Mouse (Mus musculus) T-helper 1 cell (primary cell): ENCODE measurements at regions not wholly inside any gene's neighbourhood (a gene's known extent, or its start where the extent isn't known, plus 50 kb on each side); places are given as distances from the start of the nearest gene placed in this dataset.

Source experiments
- in situ Hi-C: fragments of 300-600 bp; cut with MboI, MseI; formaldehyde crosslinking; loops from one replicate; pipeline ENCODE4 v1.15.1; 2025; ENCODE audit warnings: high pct_unique_total_duplicates

DNA sequence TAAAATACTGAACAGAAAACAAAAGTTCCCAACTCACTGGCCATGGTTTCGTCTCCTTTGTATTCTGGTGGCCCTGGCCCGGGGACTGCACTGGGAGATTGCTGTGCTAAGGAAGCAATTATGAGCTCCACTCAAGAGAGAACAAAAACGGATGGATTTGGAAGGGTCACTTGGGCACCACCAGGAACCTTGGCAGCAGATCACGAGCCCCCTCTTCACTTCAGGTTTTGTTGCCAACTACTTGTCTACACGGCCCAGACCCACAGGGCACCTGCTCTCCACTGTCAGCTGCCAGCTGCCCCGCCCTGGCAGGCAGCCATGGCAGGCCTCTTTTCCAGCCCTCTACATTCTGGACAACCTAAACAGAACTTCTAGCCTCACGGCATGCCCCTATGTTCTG, 199.8 kb upstream of the Klf14 start:
- in situ Hi-C loops, result loop anchor here (10.0 kb wide), 1 partner anchor 464 kb away; the partner anchor contains the start of gene Cep41

DNA sequence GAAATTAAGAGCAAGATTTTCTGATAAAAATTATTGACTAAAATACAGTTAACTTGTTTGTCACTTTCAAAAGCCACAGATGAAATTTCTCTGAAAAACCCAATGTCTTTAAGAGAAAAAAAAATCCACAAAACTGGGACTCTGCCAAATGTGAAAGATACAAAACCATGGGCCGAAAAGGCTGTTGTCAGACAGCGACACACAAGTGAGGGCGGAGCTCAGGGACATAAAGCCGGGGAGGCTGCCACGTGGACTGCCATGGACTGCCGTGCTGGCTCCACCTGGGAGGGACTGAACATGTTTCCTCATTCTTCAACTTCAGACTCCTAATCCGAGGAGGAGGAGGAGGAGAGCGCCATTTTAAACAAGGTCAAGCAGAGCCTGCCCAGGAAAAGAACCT, 200.4 kb upstream of the Klf14 start:
- in situ Hi-C loops, result loop anchor here (10.0 kb wide), 1 partner anchor 464 kb away; the partner anchor contains the start of gene Cep41

DNA sequence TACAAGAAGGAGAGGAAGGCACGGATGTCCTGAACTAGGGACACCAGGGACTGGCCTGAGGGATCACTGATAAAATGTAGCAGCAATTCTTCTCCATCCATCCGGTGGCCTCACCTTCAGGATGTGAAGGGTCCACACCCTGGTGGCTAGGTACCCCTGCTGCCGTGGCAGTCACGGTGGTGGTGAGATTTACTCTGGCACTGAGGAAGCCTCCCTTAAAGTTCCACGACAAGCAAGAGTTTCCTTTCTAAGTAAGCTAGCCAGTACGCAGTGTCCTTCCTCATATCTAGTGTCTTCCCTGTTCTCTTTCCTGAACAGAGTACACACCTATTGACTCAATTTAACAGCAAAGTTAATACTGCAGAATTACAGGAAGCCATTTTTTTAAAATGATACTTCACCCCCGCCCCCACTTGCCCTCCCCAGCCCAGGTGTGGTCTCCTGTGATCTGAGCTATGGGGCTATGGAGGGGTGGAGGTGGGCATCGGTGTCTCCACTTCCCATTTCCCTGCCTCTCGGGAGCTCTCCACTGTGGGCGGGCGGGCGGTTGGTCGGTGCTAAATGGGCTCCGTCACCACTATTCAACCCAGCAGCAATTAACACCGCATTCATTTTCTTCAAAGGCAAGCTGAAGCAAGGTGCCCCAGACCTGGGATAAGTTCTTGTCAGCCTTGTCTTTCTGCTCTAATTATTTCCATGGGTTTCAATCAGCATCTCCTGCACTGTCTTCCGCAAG, 201.2 kb upstream of the Klf14 start:
- in situ Hi-C loops, result loop anchor here (10.0 kb wide), 1 partner anchor 465 kb away; the partner anchor contains the start of gene Cep41

DNA sequence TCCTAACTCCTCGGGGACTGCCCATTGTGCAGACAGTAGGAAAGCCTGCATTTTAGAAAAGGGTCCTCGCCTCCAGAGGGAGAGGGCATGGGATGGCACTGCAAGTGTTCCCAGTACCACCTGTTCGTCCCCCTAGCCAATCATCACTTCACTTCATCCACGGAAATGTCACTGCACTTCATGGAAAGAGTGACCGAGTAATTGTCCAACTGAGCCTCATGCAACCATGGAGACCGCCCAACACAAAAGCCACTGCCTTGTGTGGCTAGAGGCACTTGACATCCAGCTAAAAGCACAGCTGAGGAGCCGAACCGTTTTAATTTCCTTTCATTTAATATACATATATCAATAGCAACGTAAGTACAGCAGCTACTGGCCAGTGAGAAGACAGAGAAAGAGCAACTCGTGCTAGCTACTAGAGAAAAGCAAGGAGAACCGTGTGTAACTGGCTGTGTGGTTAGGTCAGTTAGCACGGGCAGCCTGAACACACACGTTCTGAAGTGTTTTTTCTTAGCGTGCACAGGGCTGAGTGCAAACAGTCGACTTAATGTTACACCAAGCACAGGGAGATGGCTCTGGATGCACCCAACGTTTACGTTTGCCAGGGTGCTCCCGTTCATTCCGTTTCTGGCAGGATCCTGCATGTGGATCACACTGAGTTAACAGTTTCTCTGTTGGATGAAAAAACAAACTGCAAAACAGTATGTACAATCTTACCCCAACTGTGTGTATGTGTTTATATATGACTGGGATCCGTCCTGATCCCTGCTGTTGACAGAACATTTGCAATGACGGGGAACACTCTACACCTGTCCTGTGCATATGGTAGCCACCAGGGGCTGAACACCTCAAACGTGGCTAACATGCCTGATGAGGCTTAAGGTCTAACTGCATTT, 202.8 kb upstream of the Klf14 start:
- in situ Hi-C loops, result no loop called here

DNA sequence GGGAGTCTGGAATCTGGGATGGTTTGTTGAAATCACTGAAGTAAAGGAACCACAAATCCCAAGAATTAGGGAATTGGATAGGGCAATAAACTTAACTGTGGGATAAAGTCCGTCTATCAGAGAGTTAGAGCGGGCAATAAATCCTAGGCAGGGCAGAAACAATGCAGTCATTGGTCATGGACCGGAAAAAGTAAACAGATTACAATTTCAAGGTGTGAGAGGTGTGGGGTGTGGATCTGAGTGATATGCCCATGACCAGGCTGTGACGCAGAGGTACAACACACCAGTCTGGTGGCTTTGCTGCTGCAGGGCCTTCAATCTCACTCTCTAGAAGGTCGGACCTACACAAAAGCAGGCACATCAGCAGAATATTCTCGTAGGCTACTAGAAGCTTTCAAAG, 206.1 kb upstream of the Klf14 start:
- in situ Hi-C loops, result no loop called here

DNA sequence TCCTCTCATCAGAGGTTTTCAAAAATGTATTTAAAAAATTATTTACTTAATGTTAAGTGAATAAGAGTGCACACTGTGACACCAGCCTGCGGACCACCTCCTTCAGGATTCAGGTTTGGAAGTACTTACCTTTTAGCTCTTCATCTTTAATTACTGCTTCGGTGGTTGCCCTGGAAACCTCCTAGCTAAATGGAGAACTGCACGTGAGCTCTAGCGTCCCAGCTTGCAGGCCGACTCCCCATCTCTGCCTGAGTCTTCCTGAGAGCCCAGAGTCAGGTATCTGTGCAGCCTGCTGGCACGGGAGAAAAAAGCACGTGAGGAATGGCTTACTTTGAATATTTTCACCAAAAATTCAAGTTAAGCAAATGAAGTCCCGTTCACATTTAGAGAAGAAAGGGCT, 207.5 kb upstream of the Klf14 start:
- in situ Hi-C loops, result no loop called here

DNA sequence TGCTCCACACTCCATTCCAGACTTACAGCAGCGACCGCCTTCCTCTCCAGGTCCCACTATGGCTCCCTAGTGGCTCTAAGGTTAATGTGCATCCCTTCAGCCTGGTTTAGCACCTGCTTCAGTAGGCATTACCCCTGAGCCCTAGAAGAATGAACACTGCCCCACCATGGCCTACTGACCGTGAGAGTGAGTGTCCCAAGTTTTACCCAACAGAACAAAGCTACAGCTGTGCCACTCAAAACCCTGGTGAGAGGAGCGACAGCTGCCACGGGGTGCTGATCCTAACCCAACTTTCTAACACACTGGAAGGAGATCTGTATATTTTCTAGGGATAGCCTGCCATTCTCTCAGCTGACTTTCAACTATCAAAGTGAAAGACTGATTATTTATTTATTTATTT, 208.9 kb upstream of the Klf14 start:
- in situ Hi-C loops, result no loop called here

DNA sequence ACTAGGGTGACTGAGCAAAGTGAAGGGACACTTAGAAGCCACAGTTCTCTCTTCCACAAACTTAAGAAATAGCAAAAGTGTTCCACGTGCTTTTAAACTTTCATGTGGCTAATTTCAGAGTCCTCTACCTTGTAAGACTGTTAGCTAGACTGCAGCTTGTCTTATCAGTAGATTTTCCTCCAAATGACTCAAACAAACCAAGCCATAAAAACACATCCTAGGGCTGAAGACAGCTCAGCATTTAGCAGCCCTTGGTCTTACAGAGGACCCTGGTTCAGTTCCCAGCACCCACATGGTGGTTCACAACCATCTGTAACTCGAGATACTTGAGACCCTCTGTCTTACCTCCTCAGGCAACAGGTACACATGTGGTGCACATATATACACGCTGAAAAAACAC, 209.9 kb upstream of the Klf14 start:
- in situ Hi-C loops, result no loop called here

DNA sequence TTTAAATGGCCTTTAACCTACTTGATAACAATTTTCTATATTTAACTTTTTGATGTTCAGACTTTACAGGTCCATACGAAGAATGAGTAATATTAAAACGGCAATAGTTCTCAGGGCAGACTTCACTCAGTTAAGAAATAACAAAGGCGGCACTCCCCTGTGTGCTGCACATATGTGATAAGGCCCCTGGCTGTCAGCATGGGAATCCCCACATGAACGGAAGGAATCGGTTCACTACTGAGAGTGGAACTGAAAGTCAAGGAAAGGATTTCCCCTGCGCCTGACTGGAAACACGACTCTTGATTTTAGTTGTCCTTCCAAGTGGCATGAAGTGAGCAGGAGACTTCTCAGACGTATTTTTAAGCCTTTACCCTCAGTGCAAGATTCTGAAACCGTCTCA, 210.5 kb upstream of the Klf14 start:
- in situ Hi-C loops, result no loop called here

DNA sequence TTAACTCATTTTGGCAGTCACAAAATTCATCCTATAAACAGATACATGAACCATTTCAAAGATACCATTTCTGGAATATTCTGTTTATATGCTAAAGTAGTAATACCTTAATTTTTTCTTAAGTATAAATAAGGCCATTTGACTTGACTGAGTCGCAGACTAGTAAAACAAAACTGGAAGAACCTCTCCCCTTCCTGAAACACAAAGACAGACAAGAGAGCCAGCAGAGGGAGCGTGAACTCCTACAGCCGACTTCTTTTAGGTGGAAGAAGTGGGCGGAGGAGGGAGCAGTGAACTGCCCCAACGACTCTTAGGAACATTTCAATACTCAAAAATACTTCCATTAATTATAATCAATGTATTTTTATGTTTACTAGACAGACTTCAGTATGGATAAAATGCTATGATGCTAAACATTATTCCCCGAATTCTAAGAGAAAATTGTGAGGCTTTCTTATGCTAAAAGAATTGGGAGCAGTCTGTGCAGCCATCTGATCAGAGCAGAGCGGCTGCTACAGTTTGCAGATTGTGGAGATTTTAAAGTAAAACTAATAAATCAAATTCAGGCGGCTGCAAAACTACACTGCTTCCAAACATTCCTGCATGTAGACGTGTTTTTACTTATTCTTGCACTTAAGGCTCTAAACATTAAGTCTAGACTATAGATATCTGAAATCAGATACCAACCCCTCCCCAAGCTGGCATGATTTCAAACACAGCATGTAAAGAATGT, 211.2 kb upstream of the Klf14 start:
- in situ Hi-C loops, result no loop called here

DNA sequence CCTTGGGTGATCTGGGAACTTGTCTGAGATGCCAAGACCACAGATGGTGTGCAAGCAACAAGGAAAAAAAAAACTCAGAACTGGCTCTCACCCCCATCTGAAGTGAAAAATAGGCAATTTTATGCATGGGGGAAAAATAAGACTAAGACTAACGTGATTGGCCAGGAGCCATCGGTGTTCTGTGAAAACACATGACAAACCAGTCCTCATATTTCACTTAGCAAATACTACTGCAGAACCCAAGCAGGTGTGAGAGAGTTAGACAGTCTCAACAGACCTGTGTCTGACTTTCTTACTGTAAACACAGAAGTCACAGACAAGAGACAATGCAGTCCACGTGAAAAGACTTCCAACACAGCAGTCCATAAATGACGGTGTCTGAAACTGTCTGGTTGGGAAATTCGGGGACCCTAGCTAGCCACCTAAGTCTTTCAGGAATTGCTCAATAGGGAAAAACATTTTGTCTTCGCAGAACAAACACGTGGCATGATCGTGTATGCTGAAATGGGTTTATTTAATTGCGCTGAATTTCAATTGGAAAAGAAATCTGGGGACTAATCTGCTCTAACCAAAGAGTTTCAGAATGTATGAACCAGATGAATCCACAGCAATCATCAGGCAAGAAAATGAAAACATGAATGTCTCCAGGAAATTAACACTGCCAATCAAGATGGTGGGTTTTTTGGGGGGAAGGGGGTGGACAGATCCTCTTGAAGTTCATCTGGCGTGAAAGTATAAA, 213.1 kb upstream of the Klf14 start:
- in situ Hi-C loops, result no loop called here

DNA sequence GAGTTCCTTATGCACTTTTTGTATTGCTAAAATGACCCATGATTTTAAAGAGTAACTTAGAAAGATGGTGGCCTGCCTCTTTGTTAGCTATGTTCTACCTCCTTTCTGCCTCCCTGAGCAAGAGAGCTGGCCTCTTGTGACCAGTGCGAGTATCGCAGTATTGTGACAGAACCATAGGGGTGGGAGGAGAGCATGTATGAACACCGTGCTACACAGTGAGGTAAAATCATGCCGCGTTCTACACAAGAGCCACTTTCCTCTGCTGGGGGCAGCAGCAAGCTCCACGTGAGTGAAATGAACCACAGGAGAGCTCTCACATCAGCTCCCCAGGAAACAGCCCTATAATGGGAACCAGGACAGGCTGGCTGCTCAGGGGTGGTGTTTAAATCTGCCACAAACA, 216.9 kb upstream of the Klf14 start:
- in situ Hi-C loops, result loop anchor here (5.0 kb wide), 2 partner anchors 48 to 93 kb away; no protein-coding TSS in a partner anchor

DNA sequence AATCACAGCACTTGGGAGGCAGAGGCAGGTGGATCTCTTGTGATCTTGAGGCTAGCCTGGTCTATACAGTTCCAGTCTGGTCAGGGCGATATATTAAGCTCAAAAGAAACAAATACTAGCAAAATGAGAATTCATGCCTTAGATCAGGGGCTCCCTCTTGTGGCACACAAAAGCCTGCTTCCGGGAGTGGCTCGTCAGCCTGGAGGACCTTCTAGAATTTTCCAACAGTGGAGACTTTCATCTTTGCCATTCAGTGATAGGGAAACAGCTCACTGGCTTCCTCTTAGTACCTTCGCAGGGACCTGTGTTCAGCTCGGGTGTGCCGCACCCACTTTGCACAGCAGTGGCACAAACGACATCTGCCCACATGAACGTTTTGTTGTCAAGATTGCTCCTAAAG, 217.5 kb upstream of the Klf14 start:
- in situ Hi-C loops, result loop anchor here (5.0 kb wide), 2 partner anchors 49 to 94 kb away; no protein-coding TSS in a partner anchor

DNA sequence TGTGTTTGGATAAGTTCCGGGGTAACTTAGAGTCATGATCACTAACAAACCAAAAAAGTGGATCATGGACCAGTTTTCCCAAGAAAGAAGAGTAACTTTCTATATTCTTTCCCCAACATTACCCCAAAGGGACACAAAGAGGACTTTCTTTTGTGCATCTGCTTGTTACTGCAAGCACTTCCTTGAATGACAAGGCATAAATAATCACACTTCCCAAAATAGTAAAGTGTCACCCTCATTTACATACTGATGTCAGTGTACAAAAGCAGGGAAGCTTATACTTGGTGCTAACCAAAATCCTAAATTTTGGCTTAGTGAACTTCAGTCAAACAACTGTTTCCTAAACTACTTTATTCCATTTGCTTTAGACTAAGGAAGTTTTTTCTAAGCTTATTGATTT, 218.0 kb upstream of the Klf14 start:
- in situ Hi-C loops, result loop anchor here (5.0 kb wide), 2 partner anchors 50 to 95 kb away; no protein-coding TSS in a partner anchor

DNA sequence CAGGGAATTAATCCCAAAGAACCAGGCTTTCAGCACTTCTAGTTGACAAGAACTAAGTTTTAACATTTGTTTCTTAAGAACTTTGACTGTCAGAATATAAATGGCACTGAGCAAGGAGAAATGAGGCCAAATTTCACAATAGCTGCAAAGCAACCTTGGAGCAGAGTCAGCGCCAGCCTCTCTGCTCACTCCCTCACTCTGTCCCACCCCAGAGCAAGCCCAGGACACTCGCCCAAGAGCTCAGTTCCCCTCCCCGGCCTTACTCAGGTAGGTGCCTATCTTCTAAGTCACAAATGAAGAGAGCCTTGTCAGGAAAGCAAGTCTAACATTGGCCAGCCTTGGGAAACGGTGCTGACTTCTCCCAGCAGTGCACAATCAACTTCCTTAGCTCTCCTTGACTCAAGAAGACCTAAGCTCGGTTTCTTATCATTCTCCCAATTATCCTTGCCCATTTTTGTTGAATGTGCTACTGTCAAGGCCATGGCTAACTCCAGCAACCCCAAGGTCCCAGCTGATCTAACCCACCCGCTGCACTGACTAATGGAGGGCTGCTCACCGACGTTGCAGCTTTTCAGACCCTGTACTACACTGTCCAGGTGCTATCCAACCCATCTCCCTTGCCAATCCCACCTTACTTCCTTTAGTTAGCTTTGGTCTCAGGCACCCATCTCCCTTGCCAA, 219.5 kb upstream of the Klf14 start:
- in situ Hi-C loops, result loop anchor here (5.0 kb wide), 2 partner anchors 51 to 96 kb away; no protein-coding TSS in a partner anchor

DNA sequence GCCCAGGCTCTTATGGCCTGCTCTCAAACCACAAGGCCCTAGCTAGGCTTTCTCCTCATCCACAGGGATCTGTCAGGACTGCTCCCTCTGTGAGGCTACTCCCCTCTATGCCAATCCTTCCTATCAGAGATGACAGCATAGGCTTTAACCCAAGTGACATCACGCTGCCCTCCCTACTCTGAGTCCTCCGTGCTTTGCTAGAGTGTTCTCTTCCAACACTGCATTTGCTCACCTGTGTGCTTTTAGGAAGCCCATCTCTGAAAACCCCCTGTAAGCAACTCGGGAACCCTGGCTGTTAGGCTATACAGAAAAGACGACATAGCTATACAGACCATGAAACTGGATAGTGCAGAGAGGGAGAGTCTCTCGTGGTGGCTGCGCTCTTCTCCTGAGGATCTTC, 216.3 kb upstream of the Mkln1 start:
- in situ Hi-C loops, result no loop called here

DNA sequence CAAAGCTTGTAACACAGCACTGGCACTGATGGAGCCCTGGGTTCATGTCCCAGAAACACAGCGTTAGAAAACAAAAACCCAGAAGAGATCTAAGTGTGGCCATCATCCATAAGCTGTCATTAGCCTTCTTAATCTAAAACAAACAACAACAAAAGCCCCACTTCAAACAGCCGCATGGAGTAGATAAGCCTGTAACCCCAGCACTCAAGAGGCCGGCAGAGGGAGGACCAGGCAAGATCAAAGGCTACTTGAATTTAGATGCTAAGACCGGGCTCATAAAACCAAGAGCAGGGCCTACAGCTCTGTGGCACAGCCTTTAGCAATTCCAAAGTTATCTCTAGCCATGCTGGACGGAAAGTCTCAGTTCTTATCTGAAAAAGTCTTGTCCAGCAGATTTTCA, 215.4 kb upstream of the Mkln1 start:
- in situ Hi-C loops, result no loop called here

DNA sequence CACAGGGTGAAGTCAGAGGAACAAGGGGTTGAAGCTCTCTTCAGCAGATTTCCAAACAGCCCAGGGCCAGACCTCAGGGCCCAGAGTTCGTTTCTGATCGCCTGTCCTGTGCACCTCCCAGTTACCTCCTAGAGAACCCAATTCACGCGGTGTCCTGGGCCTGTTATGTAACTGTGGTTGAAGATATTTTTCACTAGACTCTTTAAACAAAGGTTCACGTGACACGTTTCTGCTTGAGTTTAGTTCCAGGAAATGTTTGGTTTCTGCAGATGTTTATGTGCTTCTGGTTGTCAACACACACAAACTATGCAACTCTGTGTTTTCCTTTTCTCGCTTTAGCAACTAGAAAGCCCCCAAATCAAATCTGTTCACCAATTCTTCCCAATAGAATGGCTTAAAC, 214.0 kb upstream of the Mkln1 start:
- in situ Hi-C loops, result no loop called here

DNA sequence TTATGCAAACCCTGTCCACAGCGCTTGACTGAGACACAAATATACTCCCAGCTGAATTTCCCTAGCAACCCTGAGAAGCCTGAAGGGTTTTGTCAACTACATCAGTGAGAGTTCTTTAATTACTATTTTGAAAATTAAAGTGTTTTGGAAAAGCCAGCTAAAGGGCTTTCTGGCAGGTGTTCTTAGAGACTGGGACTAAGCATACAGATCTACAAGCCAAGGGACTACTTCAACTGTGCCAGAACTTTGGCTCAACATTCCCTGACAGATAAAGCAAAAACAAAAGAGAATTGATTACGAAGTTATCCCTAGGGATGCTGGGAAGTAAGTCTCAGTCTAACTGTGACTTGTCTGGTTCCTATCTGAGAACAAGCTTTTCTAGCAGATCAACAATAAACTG, 213.4 kb upstream of the Mkln1 start:
- in situ Hi-C loops, result no loop called here

DNA sequence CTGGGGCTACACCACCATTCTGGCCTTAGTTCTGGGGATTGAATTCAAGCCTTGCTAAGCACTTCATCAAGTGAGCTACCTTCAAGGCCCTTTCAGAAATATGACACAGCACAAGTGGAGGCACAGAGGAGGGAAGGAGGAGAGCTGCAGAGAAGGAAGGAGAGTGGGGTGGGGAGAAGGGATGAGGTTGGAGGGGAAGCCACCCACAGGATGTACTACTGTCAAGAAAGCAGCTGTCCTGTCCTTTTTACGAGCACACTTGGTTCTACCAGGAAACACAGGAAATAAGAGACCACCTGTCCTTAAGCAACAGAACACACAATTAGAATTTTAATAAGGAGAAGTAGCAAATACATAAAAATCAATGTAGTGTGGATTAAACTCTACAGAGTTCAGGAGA, 210.5 kb upstream of the Mkln1 start:
- in situ Hi-C loops, result no loop called here

DNA sequence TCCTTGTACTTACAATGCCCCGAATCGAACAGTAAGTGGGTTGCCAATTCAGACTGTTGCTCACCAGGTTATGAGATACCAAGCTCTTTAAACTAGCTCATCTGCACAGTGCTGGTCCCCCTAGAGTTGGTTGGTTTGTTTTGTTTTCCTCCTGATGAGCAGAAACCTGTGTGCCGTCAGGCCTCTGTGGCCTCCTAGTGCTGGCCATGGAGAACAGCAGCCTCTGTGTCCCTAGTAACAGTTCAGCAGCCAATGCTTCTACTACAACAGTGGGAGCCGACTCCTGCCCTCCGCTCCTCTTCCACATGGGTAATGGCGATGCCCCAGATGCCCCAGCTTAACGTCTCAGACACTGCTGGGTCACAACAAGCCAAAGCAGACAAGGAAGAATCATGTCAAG, 209.5 kb upstream of the Mkln1 start:
- in situ Hi-C loops, result no loop called here
